Mouse (Mus musculus) cerebellum, adult 2 months (tissue): Measurements from ENCODE around the gene Fosl2.

Experiments
- CTCF ChIP-seq: fragments of 200-500 bp; IDR thresholded peaks from 2 replicates; pipeline ENCODE4 v1.5.1; 2011; ENCODE audit warnings: low read depth, mild to moderate bottlenecking, control low read depth, low read length, moderate library complexity, borderline replicate concordance; ENCODE audit not compliant: insufficient read depth
- POLR2A ChIP-seq: fragments of 200-500 bp; IDR thresholded peaks from 2 replicates; pipeline ENCODE4 v1.6.1; 2011; ENCODE audit warnings: low read length, control low read depth, borderline replicate concordance; ENCODE audit not compliant: insufficient read depth

DNA sequence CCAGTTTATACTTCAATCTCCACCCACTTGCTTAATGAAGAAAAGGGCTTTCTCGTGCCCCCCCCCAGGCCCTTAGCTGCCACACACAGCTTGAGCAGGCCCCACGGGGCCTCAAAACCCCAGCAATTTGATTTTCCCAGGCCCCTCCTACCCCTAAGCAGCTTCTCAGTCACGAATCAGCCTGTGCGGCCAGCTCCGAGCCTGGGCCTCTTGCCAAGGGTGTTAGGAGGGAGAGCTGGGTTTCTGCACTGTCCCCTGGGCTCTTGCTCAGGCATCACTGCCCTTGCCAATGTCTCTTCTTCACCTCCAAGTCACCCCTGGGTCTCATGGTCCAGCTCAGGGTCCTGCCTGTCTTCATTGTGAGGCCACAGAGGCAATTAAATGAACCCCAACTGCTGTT, 33.1 kb upstream of the Fosl2 start:
- no peak for TF ChIP-seq POLR2A
- no peak for TF ChIP-seq CTCF
